Mouse (Mus musculus) C2C12 (cell line): ENCODE results near the gene Pear1. TPM values are rescaled to one million over a fixed set of nuclear protein-coding genes. Genes with fewer than 3 reads are reported as not detected.
A peak's percentile ranks its signal among the peaks of the same experiment; 100 is the strongest.

ENCODE experiments used
- H3K27me3 ChIP-seq: one replicate; pipeline ENCODE4 v1.6.1; 2011; ENCODE audit not compliant: control insufficient read depth, insufficient read depth, insufficient read length
- H3K36me3 ChIP-seq: one replicate; pipeline ENCODE4 v1.6.1; 2011; ENCODE audit not compliant: control insufficient read depth, insufficient read depth
- H3K4me3 ChIP-seq: one replicate; pipeline ENCODE4 v1.5.1; 2011; ENCODE audit warnings: mild to moderate bottlenecking, control low read depth; ENCODE audit not compliant: poor library complexity, insufficient read depth, severe bottlenecking
- H3K79me2 ChIP-seq: one replicate; pipeline ENCODE4 v1.6.1; 2011; ENCODE audit not compliant: control insufficient read depth, insufficient read depth
- H3K79me3 ChIP-seq: one replicate; pipeline ENCODE4 v1.6.1; 2011; ENCODE audit warnings: low read depth, control low read depth
- H3ac ChIP-seq: one replicate; pipeline ENCODE3; 2011; ENCODE audit warnings: low read depth; ENCODE audit not compliant: control insufficient read depth, insufficient read length
- CEBPB ChIP-seq: IDR thresholded peaks from one replicate; pipeline ENCODE4 v1.6.1; 2011; ENCODE audit warnings: low read depth, mild to moderate bottlenecking, control low read depth, moderate library complexity
- CTCF ChIP-seq: IDR thresholded peaks from one replicate; pipeline ENCODE4 v1.5.1; 2011; ENCODE audit not compliant: control insufficient read depth, insufficient read depth, insufficient read length
- FOSL1 ChIP-seq: IDR thresholded peaks from one replicate; pipeline ENCODE4 v1.8.0; 2011; ENCODE audit warnings: mild to moderate bottlenecking, low read length; ENCODE audit not compliant: poor library complexity, insufficient read depth, severe bottlenecking
- MAX ChIP-seq: IDR thresholded peaks from one replicate; pipeline ENCODE4 v1.6.1; 2011; ENCODE audit warnings: mild to moderate bottlenecking, control low read depth
- MYOD1 ChIP-seq: IDR thresholded peaks from one replicate; pipeline ENCODE4 v1.6.1; 2011; ENCODE audit warnings: low read depth; ENCODE audit not compliant: control insufficient read depth, insufficient read length
- MYOG ChIP-seq: IDR thresholded peaks from one replicate; pipeline ENCODE4 v1.6.1; 2011; ENCODE audit not compliant: control insufficient read depth, insufficient read length; ENCODE audit errors: extremely low read depth
- USF1 ChIP-seq: IDR thresholded peaks from one replicate; pipeline ENCODE4 v1.6.1; 2011; ENCODE audit warnings: low read depth, mild to moderate bottlenecking, control low read depth, moderate library complexity
- polyA plus RNA-seq: library from polyadenylated mRNA; unstranded; fragments of >200 nt; fragmentation: generic; extraction: Trizol; gene quantifications from one replicate; pipeline ENCODE4 v1.2.1, GENCODE M21; 2012; ENCODE audit warnings: missing spikeins

Gene Pear1
- polyA plus RNA-seq, 1 experiment, result 1.7 TPM

DNA sequence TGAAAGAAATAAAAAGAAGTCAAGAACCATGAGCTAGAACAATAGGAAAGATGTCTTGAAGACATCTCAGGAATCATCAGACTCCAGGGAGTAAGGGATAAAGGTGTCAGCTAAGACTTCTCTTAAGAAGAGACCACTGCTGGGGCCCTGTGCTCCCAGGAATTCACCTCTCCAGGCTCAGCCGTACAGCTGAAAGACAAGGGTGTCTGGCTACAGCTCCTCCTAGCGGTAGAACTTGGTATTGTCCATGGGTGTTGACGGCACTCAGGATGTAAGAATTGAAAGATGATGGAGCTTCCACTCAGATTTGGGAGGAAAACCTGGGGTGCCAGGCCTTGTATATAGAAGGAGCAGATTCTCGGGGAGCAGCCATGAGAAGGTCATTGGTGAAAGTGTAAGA lies 14.5 kb upstream of the Pear1 start:
- TF ChIP-seq CTCF (peak; percentile 51), USF1 (no peak), MAX (no peak), MYOG (no peak)
- H3K36me3 ChIP-seq, result no peaks in the 10 kb centered on the region
- H3K79me2 ChIP-seq, result no peaks in the 10 kb centered on the region
- peaks cover 5% of the 10 kb centered on the region for H3K27me3 ChIP-seq
- no peak overlapping the region for H3K4me3 ChIP-seq
- H3ac ChIP-seq, result no peak overlapping the region
- H3K79me3 ChIP-seq, result no peaks in the 10 kb centered on the region

- no peaks in the 10 kb centered on the region for H3K79me3 ChIP-seq
- H3K4me3 ChIP-seq, result no peak overlapping the region
- no peaks in the 10 kb centered on the region for H3K36me3 ChIP-seq
- TF ChIP-seq FOSL1 (no peak), MYOG (no peak), USF1 (no peak), CTCF (no peak), MYOD1 (no peak), CEBPB (no peak), MAX (no peak)
- H3K27me3 ChIP-seq, result no peaks in the 10 kb centered on the region
- no peak overlapping the region for H3ac ChIP-seq
- no peaks in the 10 kb centered on the region for H3K79me2 ChIP-seq
These were observed 9.4 kb upstream of the Pear1 start for GRCm38 (mm10) chr3:87833482-87833881.

GRCm38 (mm10) chr3:87832109-87832859 lies 8.2 kb upstream of the Pear1 start:
- Histone ChIP-seq H3K36me3 (no peaks in the 10 kb centered on the region), H3K4me3 (no peak overlapping the region), H3K27me3 (no peaks in the 10 kb centered on the region), H3ac (no peak overlapping the region), H3K79me3 (no peaks in the 10 kb centered on the region), H3K79me2 (no peaks in the 10 kb centered on the region)
- no peak for TF ChIP-seq CEBPB
- TF ChIP-seq MAX, result no peak
- no peak for TF ChIP-seq MYOG
- TF ChIP-seq CTCF, result no peak
- TF ChIP-seq USF1, result no peak
- no peak for TF ChIP-seq FOSL1
- TF ChIP-seq MYOD1, result no peak

DNA sequence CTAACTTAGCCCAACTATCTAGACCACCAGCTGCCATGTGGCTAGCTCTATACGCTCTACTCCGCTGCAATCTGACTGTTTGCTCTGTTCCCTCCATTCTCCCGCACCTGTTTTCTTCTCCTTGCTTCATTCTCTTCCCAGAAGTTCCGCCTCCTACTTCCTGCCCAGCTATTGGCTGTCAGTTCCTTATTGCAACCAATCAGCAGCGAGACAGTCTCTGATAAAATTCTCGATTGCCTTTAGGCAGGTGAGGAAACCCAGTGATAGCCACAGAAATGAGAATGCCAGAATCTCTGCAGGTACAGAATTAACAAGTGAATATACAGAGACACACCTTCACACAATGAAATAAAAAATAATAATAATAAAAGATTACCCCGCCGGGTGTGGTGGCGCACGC lies 4.9 kb upstream of the Pear1 start:
- Histone ChIP-seq H3K27me3 (peaks cover 7% of the 10 kb centered on the region), H3K4me3 (no peak overlapping the region), H3K36me3 (no peaks in the 10 kb centered on the region), H3K79me3 (no peaks in the 10 kb centered on the region), H3K79me2 (no peaks in the 10 kb centered on the region), H3ac (no peak overlapping the region)
- TF ChIP-seq USF1, result no peak
- no peak for TF ChIP-seq FOSL1
- TF ChIP-seq CEBPB, result no peak
- no peak for TF ChIP-seq MYOD1
- TF ChIP-seq MYOG, result no peak
- TF ChIP-seq MAX, result no peak
- TF ChIP-seq CTCF, result no peak

DNA sequence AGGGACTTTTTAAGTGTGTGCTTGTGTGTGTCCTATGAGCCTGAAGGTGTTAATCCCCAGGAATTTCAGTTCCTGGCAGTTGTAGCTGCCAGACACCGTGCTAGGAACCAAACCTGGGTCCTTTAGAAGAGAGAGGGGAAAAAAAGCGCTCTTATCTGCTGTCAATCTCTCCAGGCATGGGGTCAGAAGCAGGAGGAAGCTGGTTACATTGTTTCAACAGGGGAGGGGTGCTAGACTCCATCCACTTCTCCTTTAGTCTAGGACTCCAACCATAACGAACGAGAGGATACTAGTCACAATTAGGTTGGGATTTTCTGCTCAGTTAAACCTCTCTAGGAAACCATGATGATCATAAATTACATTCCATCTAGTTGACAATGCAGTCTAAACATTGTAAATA lies 4.3 kb upstream of the Pear1 start:
- H3K4me3 ChIP-seq, result no peak overlapping the region
- H3K79me2 ChIP-seq, result no peaks in the 10 kb centered on the region
- no peaks in the 10 kb centered on the region for H3K36me3 ChIP-seq
- H3K79me3 ChIP-seq, result no peaks in the 10 kb centered on the region
- H3K27me3 ChIP-seq, result peaks cover 12% of the 10 kb centered on the region
- H3ac ChIP-seq, result no peak overlapping the region
- TF ChIP-seq FOSL1, result no peak
- TF ChIP-seq CTCF, result no peak
- TF ChIP-seq MAX, result no peak
- TF ChIP-seq MYOD1, result no peak

DNA sequence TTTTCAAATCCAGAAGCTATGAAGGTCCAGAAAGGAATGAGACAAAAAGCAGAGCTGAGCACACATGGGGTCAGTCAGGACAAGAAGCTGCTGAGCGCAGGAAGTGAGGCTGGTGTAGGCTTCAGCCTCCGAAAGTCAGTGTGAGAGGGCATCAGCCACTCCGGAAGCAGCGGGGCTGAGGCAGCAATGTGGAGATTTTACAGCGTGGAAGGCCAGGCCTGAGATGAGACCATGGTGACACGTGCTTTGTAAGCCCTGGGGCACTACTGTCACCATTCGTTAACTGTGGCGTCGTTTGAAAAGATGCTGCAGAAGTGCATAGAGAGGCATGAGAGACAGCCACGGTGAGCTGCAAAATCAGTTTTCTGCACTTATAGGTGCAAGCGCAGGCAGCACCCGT lies 5.9 kb downstream of the Pear1 start:
- no peak overlapping the region for H3ac ChIP-seq
- no peaks in the 10 kb centered on the region for H3K36me3 ChIP-seq
- peaks cover 73% of the 10 kb centered on the region for H3K27me3 ChIP-seq
- H3K79me2 ChIP-seq, result no peaks in the 10 kb centered on the region
- H3K4me3 ChIP-seq, result no peak overlapping the region
- H3K79me3 ChIP-seq, result no peaks in the 10 kb centered on the region
- TF ChIP-seq CEBPB, result no peak
- TF ChIP-seq MAX, result no peak
- no peak for TF ChIP-seq FOSL1
- TF ChIP-seq CTCF, result no peak
- no peak for TF ChIP-seq USF1
- TF ChIP-seq MYOD1, result no peak
- no peak for TF ChIP-seq MYOG
